Mouse (Mus musculus): Measurements from ENCODE around the gene Gpr89.

Gene Gpr89

GRCm38 (mm10) chr3:96904851-96905541, at the start of gene Gpr89:
Gene Gpr89, minus strand, starts transcription at chr3:96905346.
- peak; percentile 100 for DNase-seq

DNA sequence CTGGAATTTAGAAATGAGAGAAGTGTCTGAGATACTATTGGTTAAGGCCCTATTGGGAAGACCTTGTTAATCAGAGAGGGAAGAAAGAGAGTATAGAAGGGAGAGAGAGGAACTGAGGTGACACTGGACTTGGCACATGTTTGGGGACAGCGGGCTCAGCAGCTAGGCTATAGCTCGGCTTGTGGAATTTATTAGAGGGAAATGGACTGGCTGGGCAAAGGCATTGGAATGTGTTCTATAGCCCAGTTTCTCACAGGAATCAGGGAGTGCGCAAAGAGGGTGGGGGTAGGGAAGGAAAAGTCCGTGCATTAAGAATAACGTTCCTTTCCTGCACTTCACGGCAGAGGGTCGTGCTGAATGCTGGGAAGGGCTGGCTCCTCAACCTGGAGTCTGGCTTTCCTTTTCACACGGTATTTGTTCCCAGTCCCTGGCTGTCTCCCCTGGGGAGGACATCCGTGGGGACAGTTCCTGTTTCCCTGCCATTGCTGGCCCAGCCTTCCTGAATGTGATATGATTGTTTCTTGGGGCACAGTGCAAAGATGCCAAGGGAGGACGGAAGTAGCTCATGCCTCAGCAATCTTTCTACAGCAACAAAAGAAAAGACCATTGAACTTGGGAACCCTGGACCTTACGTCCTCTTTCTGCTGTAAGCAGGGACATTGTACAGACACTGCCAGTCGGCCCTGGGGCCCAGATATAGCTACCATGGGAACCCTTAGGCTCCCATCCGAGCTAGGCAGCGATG, 48.5 kb upstream of the Gpr89 start:
- peak; percentile 96 for DNase-seq

DNA sequence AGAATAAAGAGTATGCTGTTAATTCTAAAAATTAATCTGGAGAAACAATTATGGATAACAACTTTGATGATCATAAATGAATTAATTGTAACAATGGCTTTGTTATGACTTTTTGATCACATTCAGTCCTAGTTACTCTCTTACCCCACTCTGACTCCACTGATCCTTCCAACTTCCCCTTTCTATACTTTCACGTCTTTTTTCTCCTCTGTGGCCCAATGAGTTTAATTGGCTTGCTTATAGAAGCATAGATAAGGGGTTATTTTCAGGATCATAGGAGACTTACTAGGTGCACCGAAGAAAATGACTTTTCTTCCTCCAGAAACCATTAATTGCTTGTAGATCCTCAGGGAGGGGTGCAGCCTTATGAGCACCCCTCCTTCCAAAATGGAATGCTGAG, 37.6 kb upstream of the Gpr89 start:
- peak; percentile 37 for DNase-seq

DNA sequence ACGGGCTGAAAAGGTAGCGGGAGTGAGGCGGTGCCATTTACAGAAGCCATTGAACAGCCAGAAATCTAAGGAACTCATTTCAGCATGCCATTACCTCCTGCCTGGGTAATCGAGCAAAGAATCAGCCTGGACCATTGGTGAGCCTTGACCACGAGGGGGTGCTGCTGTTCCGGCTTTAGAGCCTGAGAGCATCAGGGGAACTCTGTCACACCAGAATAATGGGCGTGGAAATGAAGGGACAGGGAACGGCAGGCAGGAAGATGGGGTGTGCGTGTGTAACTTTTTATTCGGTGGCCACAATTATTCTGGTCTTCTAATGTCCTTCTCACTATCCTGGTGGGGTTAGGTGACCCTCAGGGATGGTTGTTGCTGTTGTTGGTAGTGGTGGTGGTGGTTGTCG, 33.6 kb upstream of the Gpr89 start:
- DNase-seq, result peak; percentile 97

DNA sequence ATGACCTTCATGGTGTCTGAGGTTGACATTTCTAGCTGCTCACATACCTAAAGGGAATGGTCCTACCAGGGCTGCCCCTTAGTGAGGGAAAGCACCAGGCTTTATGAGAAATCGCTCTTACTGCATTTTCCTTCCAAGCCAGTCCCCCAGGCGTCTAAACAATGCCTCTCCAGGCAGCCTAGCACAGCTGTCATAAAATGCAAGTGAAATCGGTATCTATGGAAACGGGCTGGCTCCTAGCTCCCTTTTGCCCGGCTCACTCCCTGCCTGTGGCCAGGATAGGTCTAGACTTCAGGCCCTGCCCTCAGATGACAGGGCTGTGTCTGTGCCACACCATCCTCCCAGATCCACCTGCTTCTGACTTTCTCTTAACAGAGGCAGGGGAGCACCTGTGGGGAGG, 32.5 kb upstream of the Gpr89 start:
- peak; percentile 79 for DNase-seq

DNA sequence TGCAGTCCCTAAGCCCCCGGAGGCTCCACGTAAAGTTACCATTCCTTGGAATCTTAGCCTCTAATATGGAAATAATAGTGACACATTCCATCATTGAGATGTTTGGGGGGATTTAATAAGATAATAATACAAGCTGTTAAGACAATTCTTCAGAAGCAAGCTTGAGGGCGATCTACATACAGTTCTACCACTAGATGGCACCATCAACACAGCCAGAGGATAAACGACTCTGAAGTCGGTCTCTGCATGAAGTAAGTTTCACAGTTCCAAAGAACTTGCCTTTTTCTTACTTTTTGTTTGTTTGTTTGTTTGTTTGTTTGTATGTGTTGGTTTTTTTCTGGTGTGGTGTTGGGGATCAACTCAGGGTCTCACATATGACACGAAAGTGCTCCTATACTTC, 31.1 kb upstream of the Gpr89 start:
- peak; percentile 34 for DNase-seq

DNA sequence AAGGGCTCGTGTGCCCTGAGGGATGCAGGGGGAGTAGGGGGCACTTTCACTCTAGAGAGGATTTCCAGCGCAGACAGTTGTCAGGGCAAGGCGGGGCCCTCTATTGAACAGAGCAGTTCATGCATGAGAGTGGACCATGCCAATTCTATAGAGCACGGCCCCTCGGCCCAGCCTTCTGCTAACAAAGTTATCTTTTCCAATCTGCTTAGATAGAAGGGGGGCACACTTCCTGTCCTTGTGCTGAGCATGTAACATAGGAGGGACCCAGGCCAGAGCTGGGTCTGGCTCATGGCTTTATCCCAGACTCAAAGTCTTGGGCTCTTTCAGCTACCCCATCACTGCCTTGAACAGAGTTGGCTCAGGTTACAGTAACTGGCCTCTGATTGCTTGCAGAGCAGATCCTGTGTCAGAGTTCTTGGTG, 26.1 kb upstream of the Gpr89 start:
- DNase-seq, result peak; percentile 61

GRCm38 (mm10) chr3:96925920-96926319, 20.8 kb upstream of the Gpr89 start, which contains the start of gene Gja8:
Gene Gja8, minus strand, starts transcription at chr3:96926020.
- DNase-seq, result peak; percentile 70

GRCm38 (mm10) chr3:96924631-96925030, 19.5 kb upstream of the Gpr89 start:
- DNase-seq, result no peak

DNA sequence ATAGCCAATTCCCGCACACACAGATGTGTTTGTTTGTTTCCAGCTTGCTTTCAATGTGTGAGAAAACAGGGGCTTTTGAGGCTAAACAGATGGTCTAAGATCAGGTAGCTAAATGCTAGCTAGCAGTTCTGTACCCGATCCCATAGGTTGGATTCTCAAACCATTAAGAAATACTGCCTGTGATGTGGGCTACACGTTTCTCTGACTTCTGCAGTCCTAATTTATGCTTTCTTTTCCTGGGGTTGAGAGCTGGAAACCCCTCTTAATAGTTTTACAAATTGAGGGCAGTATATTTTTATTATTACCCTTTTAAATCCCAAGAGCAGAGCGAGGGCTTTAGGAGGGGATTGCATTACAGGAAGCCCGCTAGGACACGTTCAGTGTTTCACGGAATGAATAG, 15.8 kb upstream of the Gpr89 start:
- DNase-seq, result peak; percentile 36

DNA sequence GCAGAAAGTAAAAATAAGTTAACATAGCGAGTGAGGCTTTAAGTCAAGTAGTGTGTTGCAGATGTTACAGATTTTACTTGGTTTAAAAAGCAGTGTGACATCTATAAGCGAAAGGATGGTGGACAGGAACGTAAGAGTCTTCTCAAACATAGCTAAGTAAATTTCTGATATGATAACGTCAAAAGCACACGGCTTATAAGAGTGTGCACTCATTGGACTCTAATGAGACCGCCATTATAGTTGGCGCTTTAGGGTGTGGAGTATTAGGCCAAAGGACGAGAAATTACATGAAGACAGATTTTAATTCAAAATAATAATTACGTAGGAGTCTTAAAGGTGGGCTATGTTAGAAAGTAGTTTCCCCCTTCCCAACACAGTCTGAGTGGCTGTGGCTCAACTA, 446 bp upstream of the Gpr89 start:
- DNase-seq, result no peak

DNA sequence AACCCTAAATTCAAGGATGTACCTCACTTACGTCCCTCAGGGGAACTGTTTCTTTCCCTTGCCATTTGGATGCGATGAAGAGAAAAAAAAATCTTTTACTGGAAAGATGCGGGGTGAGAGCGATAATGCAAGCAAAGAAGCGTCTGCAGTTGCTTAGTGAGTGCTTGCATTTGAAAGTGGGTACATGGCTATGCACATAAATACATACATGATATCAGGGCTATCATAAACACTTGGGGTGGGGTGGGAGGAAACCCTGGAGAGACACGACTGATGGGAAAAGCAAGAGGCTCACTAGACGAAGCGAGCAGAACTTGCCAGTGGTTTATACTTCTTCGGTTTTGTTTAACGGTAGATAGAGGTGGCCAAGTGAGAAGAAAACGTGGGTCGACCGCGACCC, 753 bp downstream of the Gpr89 start, which contains the start of gene Gja5:
Gja5 (plus strand) TSS at position 301 of the 400 bp plus-strand sequence.
- DNase-seq, result peak; percentile 78

DNA sequence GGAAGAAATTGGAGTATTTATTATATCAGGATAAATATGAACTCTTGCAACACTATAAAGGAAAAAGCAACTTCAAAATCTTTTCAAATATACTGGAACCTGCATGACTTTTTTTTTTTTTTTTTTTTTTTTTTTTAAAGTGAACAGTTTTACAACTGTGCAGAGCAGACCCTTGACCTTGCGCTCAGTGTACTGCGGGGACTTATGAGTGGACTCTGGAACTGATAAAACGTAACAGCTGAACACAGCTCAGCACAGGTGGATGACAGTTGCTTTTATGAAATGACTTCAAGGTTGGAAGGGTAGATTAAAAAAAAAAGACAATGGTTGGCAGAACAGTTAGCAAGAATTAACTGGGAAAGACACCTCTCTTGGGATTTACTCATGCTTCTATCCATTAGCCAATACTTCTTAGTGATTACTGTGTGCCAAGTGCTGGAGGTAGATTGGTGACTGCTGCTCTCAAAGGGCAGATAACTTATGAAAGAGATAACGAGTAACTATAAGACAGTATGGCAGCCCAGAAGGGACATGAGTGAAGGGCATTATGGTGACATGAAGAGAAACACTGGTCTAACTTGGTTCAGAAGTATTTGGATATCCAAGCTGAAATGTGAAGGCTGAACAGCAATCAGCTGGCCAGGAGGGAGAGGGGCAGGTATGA, 2.7 kb downstream of the Gpr89 start:
- peak; percentile 58 for DNase-seq

GRCm38 (mm10) chr3:96883690-96884089, 21.5 kb downstream of the Gpr89 start:
- DNase-seq, result peak; percentile 81

- peak; percentile 77 for DNase-seq
These were observed 22.9 kb downstream of the Gpr89 start for GRCm38 (mm10) chr3:96882061-96882849.

DNA sequence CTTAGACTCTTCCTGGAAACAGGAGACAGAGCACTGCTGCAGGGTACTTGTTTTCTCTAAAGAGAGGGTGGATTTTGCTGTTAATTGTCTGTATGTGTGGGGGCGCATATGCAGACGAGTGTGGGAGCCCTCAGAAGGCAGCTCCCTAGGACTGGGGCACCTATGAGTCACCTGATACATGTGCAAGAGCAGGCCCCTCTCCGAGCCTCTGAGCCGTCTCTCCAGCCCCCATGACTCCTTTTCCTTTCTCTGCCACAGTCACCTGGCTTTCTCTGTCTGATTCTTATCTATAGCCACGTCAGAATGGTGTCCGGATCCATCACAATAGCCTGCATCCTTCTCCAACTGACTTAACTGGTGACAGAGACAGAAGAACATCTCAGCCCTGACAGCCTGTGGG, 23.6 kb downstream of the Gpr89 start:
- peak; percentile 72 for DNase-seq

GRCm38 (mm10) chr3:96880385-96880784, 24.8 kb downstream of the Gpr89 start:
- DNase-seq, result no peak

DNA sequence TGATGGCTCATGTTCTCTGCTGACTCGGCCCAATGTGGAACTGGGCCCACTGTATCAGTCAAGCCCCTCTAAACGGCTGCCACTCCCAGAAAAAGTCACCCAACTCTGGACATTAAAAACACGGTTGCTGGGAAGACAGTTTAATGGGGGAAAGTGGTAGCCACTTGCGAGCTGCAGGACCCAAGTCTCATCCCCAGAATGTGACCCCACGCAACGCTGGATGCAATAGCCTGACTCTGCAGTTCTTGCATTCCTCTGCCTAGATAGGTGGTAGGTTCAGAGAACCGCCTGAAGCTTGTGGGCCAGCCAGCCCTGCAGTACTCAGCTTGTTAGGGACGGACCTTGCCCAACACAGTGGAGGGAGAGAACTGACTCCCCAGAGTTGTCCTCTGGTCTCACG, 25.6 kb downstream of the Gpr89 start:
- peak; percentile 70 for DNase-seq

GRCm38 (mm10) chr3:96874808-96875571, 30.2 kb downstream of the Gpr89 start:
- no peak for DNase-seq

DNA sequence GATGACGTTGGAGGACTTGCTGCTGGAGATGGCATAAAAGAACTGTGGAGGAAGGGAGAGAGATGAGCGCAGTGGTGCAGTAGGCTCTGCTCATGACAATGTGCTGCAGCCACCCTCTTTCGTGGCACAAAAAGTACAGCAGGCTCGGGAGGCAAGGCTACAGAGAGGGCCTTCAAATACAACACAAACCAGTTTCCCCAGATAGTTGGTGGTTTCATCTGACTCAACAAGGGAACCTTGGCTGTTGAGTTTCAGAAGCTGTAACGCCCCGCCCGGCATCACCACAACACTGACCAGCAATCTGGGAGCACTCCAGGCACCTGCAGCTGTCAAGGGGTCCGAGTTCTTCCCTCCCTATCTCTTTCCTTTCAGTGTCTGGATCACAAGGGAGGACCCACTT, 32.6 kb downstream of the Gpr89 start:
- peak; percentile 86 for DNase-seq

DNA sequence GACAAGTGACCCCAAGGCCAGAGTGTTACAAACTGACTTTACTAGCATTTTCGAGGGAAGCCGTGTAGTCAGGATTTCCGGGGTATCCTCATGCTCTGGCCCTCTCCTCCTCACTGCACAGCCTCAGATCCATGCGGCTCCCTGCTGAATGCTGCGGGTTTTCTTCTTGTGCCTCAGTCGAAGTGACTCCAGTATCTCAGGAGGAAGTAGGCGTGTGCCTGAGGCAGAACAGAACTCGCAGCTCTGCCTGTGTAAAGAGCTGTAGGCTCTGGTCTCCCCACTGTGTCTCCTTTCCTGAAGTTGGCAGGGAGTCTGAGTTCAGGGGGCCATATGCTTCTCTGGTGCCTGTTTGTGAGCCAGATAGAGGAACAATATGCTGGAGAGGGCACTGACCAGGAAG, 34.1 kb downstream of the Gpr89 start:
- DNase-seq, result no peak

DNA sequence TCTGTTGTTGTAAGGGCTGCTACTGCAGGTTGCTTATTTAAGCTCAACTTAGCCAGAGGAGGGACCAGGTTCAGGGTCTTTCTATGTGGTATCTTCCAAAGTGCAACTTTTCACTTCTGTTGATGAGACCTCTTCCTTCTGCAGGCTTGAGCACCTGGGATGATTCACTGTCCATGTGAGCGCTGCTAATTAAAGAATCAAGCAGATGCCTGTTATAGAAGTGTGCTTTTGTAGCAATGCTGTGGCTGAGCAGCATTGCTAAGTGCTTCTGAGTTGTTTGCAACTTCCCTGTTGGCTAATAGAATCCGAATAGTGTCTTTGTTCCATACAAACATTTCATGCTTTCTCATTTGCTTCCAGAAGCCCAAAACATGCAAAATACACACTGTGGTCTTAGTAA, 34.9 kb downstream of the Gpr89 start:
- DNase-seq, result no peak

All from heart, adult 11 months (tissue).